Mouse (Mus musculus) erythroblast, embryonic 14.5 days (primary cell): ENCODE measurements at regions not wholly inside any gene's neighbourhood (a gene's known extent, or its start where the extent isn't known, plus 50 kb on each side); places are given as distances from the start of the nearest gene placed in this dataset.

Source experiments
- GATA1 ChIP-seq: IDR thresholded peaks from 2 replicates; pipeline ENCODE4 v1.6.1; 2012; ENCODE audit warnings: low read length, inconsistent platforms, mixed read lengths
- TAL1 ChIP-seq: IDR thresholded peaks from 3 replicates; pipeline ENCODE4 v1.6.1; 2012; ENCODE audit warnings: low read length, inconsistent platforms, mixed read lengths

- TF ChIP-seq GATA1 (no peak), TAL1 (no peak)
These were observed 129.8 kb upstream of the Habp2 start for GRCm38 (mm10) chr19:56157120-56157519.
